Mouse (Mus musculus) CH12.LX (cell line): ENCODE measurements around the gene Pom121.

ENCODE experiments used
- BHLHE40 ChIP-seq: IDR thresholded peaks from 2 replicates; pipeline ENCODE4 v1.6.1; 2011; ENCODE audit warnings: mild to moderate bottlenecking, low read depth, low read length, improper control_type of control experiment
- CHD1 ChIP-seq: IDR thresholded peaks from 2 replicates; pipeline ENCODE4 v1.6.1; 2012; ENCODE audit warnings: low read depth, low read length, improper control_type of control experiment, inconsistent platforms
- CTCF ChIP-seq, 2 experiments: IDR thresholded peaks in 1 of 2; conservative IDR thresholded peaks in 1 of 2; 2 replicates each; pipeline ENCODE4 v1.5.1; 2011 to 2012; ENCODE audit warnings: low read depth in 2 of 2, low read length in 2 of 2, improper control_type of control experiment in 1 of 2, inconsistent platforms in 1 of 2, mild to moderate bottlenecking in 1 of 2, moderate library complexity in 1 of 2
- EP300 ChIP-seq: IDR thresholded peaks from 2 replicates; pipeline ENCODE4 v1.6.1; 2011; ENCODE audit warnings: low read length, improper control_type of control experiment
- ETS1 ChIP-seq: conservative IDR thresholded peaks from 2 replicates; pipeline ENCODE4 v1.6.1; 2012; ENCODE audit warnings: low read depth, mild to moderate bottlenecking, inconsistent platforms, low read length, improper control_type of control experiment, moderate library complexity
- GABPA ChIP-seq: IDR thresholded peaks from 2 replicates; pipeline ENCODE4 v1.6.1; 2012; ENCODE audit warnings: low read depth, low read length, improper control_type of control experiment, inconsistent platforms; ENCODE audit not compliant: insufficient replicate concordance
- JUN ChIP-seq: IDR thresholded peaks from 2 replicates; pipeline ENCODE4 v1.6.1; 2011; ENCODE audit warnings: low read depth, mild to moderate bottlenecking, low read length, improper control_type of control experiment, moderate library complexity; ENCODE audit not compliant: insufficient read depth
- MAX ChIP-seq: IDR thresholded peaks from 2 replicates; pipeline ENCODE4 v1.6.1; 2011; ENCODE audit warnings: low read length, improper control_type of control experiment
- POLR2A ChIP-seq: IDR thresholded peaks from 2 replicates; pipeline ENCODE4 v1.6.1; 2011; ENCODE audit warnings: low read depth, mild to moderate bottlenecking, improper control_type of control experiment, low read length
- RCOR1 ChIP-seq: conservative IDR thresholded peaks from 2 replicates; pipeline ENCODE4 v1.6.1; 2012; ENCODE audit warnings: low read depth, mild to moderate bottlenecking, inconsistent platforms, low read length, improper control_type of control experiment
- SMC3 ChIP-seq: IDR thresholded peaks from 2 replicates; pipeline ENCODE4 v1.6.1; 2011; ENCODE audit warnings: low read depth, low read length, improper control_type of control experiment
- TCF12 ChIP-seq: IDR thresholded peaks from 2 replicates; pipeline ENCODE4 v1.6.1; 2014; ENCODE audit warnings: low read depth, mild to moderate bottlenecking, inconsistent platforms, low read length, improper control_type of control experiment
- USF1 ChIP-seq: IDR thresholded peaks from 2 replicates; pipeline ENCODE4 v1.6.1; 2014; ENCODE audit warnings: low read depth, mild to moderate bottlenecking, inconsistent platforms, low read length, improper control_type of control experiment

- no peak for TF ChIP-seq USF1
- no peak for TF ChIP-seq JUN
- no peak for TF ChIP-seq RCOR1
- no peak for TF ChIP-seq MAX
- no peak for TF ChIP-seq SMC3
- no peak for TF ChIP-seq ETS1
- TF ChIP-seq CTCF (conservative IDR thresholded peaks at IDR 0.05 in 1 of 2, IDR thresholded peaks at IDR 0.05 in 1 of 2; ENCODE audit: low read depth in 2 of 2, low read length in 2 of 2): no peak
- TF ChIP-seq TCF12: no peak
- no peak for TF ChIP-seq EP300
- TF ChIP-seq POLR2A: no peak
- no peak for TF ChIP-seq CHD1
- no peak for TF ChIP-seq GABPA
- no peak for TF ChIP-seq BHLHE40
Measured at GRCm38 (mm10) chr5:135376341-135376740, 18.0 kb downstream of the Pom121 start.
